Mouse (Mus musculus) thymus, adult 2 months (tissue): ENCODE results near the gene Rsbn1l.

Source experiments
- CTCF ChIP-seq: fragments of 200-500 bp; IDR thresholded peaks from 2 replicates; pipeline ENCODE4 v1.5.1; 2012; ENCODE audit warnings: mild to moderate bottlenecking, control low read depth, low read length, moderate library complexity, borderline replicate concordance; ENCODE audit not compliant: control insufficient read depth, poor library complexity, insufficient read depth; ENCODE audit errors: extremely low read depth
- POLR2A ChIP-seq: fragments of 200-500 bp; IDR thresholded peaks from 2 replicates; pipeline ENCODE4 v1.6.1; 2012; ENCODE audit warnings: mild to moderate bottlenecking, low read length, control low read depth, moderate library complexity; ENCODE audit not compliant: control insufficient read depth, poor library complexity, insufficient read depth; ENCODE audit errors: extremely low read depth

GRCm38 (mm10) chr5:20929669-20930151, 26.5 kb downstream of the Rsbn1l start:
- TF ChIP-seq CTCF: no peak
- no peak for TF ChIP-seq POLR2A
